Mouse (Mus musculus): ENCODE measurements at regions not wholly inside any gene's neighbourhood (a gene's known extent, or its start where the extent isn't known, plus 50 kb on each side); places are given as distances from the start of the nearest gene placed in this dataset.

DNA sequence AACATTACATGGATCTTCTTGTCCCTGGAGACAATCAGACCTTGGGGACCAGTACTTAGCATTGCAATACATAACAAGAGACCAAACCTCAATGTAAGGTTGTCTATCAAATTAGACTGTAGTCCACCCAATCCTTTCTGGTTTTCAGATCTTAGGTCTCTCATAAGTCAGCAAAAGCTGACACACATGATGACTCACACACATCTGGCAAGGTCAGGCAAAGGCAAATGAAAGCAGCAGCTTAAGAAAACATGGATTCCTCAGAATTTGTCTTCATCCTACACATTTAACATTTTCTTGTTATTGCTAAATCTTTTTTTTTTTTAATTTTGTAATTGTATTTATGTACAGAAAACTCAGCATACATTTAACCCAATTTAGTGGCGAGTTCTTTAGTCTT lies 52.0 kb downstream of the Gm11983 start:
- no peak for DNase-seq (ENCODE audit: low spot score)

DNA sequence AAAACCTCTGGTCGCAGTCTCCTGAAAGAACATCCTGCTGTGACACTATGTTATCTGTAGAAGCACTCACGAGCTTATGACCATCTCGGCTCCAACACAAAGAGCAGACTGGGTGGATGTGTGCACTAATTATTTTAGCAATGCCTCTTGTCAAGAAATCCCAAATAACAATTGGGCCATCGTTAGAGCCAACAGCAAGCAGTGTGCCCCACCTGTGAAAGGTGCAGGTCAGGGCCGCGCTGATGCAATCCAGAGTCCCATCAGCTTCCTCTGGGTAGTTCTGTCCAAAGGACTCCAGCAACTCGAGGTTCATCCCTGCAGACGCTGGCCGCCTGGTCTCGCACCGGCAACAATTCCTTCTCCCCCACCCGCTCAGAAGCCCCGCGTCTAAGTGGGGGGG lies 54.6 kb downstream of the Gm11983 start:
- no peak for DNase-seq (ENCODE audit: low spot score)

DNA sequence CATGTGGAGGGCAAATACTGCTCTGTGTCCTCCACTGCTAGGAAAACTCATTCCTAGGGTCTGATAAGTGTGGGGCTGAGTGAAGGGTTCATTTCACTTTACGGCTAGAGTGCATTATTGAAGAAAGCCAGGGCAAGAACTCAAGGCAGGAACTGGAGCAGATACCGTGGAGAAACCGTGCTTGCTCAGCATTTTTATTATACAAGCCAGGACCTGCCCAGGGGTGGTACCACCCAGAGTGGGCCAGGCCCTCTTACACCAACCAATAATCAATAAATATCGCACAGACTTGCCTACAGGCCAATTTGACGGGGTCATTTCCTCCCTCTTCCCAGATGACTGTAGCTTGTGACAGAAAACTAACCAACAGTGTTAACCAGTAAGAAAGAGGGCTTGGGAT lies 57.7 kb downstream of the Gm11983 start:
- DNase-seq (ENCODE audit: low spot score) = no peak

DNA sequence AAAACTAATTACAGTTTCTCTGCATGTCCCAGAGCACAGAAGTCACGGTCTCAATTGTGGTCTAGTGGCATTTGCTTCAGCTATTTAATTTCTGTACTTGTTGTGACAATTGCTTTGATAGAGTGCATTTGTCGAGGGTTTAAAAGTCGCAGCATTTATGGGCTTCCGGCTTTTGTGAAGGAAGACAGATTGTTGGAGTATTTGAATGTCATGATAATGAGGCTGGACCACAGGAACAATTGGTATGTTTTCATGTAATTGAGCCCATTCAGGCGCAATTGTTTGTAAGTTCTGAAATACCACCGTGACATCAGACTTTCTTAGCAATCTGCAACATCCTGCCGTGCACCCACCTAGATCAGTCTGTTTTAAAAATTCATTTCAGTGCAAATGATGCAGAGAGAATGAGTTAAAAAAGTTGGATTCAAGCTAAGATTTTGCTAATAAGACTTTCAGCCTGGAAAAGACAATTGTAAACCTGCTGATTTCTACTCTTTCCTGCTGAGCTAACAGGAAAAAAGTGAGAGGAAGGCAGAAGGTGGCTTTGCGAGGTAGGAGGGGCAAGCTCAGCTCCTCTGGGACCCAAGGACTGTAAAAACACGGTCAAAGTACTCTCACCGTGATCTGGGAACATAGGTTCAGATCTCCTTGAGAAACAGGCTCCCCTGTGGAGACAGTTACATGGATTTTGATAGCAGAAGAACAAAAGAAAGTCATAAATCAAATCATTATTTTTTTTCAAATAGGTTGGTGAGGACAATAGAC lies 58.7 kb downstream of the Gm11983 start:
- DNase-seq (ENCODE audit: low spot score) = no peak

DNA sequence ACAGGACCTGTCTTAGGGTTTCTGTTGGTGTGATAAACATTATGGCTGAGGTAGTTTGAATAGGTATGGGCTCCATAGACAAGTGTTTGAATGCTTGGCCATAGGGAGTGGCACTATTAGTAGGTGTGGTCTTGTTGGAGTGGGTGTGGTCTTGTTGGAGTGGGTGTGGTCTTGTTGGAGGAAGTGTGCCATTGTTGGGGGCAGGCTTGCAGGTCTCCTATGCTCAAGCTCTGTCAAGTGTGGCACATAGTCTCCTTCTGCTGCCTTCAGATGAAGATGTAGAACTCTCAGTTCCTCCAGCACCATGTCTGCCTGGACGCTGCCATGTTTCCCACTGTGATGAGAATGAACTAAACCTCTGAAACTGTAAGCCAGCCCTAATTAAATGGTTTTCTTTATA lies 59.9 kb downstream of the Gm11983 start:
- DNase-seq (ENCODE audit: low spot score) = no peak

DNA sequence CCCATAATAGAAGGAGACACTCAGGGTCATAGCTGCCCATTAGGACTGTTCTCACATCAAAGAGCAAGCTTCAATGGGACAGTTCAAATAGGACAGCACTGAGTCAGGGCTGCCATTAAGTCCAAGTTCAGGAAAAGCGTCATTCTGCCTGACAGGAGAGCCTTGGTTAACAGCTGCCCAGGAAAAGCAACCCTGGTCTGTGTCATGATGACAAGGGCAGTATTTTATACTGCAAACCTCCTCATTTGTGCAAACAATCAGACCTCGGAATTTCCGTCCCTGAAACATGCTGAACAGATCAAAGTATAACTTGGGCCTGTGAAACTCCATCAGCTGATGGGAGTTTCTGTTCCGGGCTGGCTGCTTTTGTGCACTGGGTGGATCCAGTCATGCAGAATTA lies 62.8 kb downstream of the Gm11983 start:
- DNase-seq (ENCODE audit: low spot score) = no peak

DNA sequence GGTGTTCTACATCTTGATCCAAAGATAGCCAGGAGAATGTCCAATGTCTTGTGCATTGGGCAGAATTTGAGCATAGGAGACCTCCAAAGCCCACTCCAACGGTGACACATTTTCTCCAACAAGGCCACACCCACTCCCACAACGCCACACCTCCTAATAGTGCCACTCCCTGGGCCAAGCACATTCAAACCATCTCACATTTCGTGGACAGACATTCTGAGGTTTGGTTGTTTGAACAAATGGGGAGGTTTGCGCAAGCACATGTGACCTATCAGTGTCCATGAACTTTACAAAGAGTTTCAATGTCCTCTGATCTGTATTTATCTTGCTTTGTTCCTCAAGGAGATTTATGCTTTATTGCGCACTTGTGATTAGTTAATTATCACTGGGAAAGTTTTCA lies 63.5 kb downstream of the Gm11983 start:
- DNase-seq (ENCODE audit: low spot score) = no peak

DNA sequence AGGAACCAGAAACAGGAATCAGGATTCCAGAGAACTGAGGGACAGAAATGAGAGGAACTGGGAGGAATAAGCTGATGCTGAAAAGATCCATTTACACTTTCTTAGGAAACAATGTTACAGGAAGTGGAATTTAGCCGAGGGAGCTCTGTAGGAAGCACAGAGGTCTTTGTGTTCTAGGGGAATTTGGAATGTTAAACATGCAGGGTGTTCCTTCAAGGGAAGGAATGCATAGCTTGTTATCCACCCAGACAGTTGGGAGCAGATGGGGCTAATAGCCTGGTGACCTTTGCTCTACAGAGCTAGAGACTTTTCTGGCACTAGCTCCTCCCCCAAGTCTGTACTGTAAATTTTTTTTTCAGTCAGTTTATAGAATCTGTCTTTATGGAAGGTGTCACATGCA lies 64.1 kb downstream of the Gm11983 start:
- no peak for DNase-seq (ENCODE audit: low spot score)

DNA sequence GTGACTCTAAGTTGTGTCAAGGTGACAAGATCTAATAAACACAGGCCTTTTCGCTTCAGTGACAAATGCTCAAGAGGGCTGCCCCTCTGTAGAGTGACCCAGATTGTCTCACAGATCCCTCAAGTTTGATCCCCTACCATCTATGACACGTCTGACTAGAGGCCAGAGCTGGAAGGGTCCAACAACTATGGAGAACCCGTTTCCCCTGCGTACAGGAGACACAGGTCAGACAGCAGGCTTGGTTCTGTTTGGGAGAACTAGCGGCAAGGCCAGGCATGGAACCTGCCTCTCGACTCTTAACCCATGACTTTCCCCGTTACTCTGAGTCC lies 68.1 kb downstream of the Gm11983 start:
- no peak for DNase-seq (ENCODE audit: low spot score)

DNA sequence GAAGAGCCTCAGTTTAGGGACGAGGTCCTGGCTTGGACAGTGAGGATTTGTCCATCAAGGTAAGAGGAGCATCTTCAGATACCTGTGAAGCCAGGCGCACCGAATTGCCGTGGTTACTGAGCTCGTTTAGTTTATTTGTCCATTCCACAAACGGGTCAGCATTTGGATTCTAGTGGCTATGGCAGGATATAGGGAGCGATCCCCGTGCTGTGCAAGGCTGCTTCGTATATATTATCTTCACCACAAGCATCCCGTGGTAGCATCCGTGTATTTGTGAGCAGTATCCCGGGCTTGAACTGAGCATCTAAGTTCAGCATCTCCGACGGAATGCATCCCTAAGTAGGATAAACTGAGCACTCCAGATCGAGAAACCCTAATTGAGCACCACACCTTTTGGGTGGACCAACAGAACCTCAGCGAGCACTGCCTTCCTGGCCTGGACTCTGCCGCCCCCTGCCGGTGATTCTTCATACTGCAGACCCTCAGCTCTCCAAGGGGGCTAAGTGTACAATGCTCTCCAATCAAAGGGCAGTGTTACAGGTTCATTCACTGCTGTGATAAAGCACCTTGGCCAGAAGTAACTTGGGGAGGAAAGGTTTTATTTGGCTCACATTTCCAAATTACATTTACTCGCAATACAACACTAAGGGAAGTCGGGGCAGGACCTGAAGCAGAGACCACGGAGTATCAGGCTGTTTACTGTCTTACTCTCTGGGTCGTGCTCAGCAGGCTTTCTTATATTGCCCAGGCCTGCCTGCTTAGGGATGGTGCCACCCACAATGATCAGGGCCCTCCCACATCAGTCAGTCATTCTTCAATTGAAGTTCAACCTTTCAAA lies 68.6 kb downstream of the Gm11983 start:
- DNase-seq (ENCODE audit: low spot score) = peak; percentile 39

DNA sequence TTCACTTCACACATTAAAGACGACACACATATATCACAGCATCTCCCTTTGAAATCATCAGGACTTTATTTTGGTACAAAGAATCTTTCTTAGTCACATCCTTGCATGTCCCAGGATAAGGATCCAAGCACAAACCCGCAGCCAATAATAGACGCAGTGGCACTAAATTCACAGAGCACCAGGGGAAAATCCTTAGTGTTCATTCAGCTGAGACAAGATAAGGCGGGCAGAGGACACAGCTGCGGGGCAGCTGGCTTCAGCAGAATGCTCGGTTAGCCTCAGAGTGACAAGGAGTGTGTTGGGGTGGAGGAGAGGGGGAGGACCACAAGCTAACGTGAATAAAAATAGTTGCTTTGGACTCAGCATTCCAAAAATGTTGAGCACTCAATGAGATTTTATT lies 70.7 kb downstream of the Gm11983 start:
- DNase-seq (ENCODE audit: low spot score) = no peak

DNA sequence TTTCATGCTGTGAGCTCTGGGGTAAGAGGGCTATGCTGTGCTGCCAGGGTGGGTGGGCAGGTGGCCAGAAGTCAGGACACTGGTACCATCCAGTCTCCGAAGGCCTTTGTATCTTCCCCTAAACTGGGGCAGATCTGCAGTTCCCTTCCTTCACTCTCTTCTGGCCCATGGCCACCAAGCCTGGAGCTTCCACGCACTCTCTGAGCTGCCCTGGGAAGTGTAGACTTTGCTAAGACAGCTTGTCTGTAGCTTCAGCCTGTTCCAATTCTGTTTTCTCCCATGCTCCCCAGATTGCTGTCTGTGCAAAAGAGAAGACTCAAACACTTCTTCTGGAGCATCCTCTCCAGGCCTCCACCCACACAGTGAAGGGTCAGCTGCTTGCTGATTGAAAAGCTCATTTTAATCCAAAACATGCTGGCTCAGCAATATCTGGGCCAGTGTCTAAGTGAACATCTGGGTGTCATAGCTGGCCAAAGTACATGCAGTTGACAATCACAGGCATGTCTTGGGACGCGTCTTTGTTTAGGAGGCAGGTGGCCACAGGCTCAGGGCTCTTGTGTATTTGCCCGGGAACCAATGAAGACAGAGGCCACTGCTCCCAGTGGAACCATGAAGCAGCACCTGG lies 72.0 kb downstream of the Gm11983 start:
- DNase-seq (ENCODE audit: low spot score) = no peak

DNA sequence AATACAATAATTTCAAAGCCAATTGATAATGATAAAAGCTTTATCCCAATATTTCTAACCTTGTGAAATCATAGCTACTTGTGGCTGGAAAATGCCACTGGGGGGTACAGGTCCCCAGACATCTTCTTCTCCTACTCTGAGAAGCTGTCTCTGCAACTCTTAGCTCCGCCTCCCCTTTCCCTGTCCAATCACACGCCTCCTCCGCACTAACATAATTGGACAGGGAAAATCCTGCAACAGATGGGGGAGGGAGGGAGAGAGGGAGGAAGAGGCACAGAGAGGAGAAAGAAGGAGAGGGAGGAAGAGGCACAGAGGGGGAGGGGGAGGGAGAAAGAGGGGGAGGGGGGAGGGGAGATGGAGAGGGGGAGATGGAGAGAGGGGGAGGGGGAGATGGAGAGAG lies 73.3 kb downstream of the Gm11983 start:
- DNase-seq (ENCODE audit: low spot score) = no peak

DNA sequence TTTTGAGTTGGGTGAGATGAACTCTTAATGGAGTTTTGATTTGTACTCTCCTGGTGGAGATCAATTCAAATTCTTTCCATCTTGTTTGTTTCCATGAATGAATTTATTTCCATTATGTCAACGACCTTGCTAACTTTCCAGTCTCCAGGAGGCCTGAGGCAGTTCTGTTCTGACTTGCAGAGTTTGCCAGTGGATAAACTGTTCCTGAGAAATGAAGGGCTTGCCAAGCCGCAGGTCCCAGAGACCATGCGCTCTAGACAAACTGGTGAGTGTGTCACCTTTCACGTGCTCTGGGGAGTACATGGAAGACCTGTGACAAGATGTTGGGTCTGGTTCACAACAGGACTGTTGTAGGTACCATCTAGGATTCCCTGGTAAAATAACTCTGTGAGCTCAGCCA lies 74.5 kb downstream of the Gm11983 start:
- DNase-seq (ENCODE audit: low spot score) = no peak

DNA sequence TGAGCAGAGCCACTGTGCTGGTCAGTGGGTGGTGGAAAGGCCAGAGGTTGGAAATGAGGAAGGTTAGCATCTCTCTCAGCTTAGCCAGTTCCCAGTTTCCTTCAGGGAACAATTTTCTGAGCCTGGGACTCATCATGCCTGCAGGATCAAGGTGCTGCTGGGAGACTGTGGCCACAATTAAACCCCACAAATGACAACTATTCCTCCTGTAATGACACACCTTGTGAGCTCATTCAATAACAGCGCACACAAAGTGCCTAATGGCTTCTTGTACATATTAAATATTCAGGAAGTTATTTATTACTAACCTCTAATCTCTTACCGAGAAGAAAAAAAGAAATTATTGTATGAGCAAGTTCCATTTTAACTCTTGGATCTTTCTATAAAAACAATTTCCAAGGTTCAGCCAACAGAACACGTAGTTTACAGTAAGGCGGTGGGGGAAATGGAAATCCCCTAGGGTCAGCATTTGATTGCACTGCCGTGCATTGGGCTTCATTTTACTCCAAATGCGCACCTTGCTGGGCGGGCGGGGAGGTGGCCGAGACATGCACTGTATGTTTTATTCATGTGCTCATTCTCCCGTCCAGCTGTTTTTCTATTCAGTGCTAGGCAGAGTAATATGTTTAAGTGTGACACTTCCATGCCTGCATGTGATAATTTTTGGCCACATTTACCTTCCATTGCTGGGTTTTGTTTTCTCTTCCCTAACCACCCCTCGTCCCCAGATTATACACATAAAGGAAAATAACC lies 75.4 kb downstream of the Gm11983 start:
- no peak for DNase-seq (ENCODE audit: low spot score)

DNA sequence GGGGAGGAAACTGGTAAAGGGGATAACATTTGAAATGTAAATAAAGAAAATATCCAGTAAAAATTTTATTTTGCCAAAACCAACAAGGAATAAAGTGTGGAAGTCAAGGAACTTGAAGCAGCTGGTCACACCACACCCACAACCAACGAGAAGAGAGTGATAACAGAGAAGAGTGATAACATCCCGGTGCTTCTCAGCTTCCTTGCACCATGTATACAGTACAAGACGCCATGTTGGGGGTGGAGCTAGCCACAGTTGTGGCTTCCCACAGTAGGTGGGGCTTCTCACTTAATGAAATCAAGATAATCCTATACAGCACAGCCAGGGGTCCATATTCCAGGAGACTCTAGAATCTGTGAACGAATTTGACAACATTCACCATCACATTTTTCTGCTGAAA lies 77.9 kb downstream of the Gm11983 start:
- no peak for DNase-seq (ENCODE audit: low spot score)

DNA sequence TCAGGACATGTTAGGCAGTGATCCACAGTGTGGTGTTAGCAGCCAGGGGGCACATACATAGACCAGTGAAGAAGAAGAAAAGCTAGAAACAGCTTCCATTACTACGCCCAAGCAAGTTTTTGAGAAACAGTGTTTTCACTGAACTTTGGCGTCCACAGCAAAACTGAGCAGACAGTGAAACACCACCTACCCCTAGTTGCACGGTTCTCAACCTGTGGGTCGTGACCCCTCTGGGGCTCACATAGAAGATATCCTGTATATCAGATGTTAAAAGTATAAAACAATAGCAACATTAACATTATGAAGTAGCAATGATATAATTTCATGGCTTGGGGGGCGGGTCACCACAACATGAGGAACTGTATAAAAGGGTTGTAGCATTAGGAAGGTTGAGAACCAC lies 81.1 kb downstream of the Ramp3 start:
- DNase-seq (ENCODE audit: low spot score) = no peak

DNA sequence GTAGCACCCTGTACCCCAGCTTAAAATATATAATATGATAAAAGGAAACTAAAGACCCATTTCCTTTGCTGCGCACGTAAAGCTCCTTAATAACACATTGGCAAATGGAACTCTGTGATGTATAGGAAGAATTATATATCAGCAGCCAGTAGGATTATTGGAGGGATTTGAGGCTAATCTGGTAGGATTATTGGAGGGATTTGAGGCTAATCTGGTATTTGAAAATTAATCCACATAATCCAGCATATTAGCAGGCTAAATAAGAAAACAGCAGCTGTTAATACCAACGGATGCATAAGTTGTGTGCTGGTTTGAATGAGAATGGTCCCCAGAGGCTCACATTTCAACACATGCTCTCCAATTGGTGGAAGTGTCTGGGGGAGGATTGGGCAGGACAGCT lies 80.3 kb downstream of the Ramp3 start:
- DNase-seq (ENCODE audit: low spot score) = no peak

DNA sequence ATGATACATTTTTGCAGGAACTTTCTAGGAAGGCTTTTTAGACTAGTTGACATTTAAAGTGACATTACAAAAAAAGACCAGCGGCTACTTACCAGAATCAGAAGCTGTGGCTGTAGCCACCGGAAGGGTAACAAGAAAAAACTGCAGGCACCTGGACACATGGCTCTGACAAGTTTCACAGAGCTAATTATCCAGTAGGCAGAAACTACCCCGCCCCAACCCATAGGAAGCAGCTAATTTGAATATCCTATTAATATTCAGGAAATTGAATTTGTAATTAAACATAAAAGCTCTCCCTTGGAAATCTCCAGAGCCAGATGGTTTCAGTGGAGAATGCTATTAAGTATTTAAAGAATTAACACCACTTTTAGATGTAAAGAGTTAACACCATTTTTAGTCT lies 79.8 kb downstream of the Ramp3 start:
- DNase-seq (ENCODE audit: low spot score) = no peak

DNA sequence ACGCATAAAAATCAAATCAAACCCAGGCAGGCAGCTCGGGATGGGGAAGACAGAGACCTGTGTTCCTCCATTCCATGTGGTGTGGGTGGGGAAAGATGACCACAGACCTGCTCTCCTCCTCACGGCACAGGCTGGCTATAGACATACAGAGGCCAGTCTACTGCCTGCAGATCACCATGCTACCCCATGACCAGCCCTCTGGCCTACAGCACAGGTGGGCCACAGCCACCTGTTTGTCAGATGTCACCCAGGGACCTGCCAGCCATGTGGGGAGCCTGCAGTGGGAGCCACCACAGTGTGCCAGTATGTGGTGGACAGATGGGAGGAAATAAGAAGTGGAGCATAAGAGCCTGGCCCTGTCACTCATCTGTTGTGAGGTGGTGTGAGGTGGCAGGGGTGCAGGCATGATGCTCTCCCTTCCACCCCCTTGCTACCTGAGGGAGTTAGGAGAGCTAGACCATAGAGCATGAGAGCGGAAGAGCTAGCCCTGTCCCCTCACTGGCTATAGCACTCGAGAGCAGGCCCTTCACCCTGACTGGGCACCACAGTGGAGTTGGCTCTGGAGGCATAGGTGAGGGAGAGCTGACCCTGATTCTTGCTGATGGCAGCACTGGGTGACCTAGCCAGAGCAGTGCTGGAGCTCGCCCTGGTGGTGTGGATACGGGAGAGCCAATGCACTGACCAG lies 76.6 kb downstream of the Ramp3 start:
- DNase-seq (ENCODE audit: low spot score) = no peak

DNA sequence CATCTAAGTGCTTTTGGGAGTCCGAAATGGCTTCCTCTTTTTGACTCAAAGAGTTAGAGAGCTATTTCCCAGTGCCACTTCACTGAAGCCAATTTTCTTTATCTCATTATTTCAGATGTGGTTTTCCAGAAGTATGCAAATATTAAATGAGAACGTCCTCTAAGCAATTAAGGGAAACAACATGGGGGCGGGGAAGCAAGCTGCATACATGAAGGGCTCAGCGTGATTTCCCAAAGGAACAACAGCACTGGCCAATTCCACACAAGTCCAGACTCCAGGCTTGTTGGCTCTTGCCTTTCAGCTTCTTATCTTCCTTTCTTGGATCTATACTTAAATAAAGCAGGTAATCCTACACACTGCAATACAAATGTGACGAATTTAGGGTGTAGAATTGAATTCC lies 73.2 kb downstream of the Ramp3 start:
- no peak for DNase-seq (ENCODE audit: low spot score)

All from left cerebral cortex, adult 11 months (tissue).